Mouse (Mus musculus): ENCODE measurements around the gene Gm47996. TPM values are rescaled to one million over a fixed set of nuclear protein-coding genes. Genes with fewer than 3 reads are reported as not detected.
A peak's percentile ranks its signal among the peaks of the same experiment; 100 is the strongest.

Gm47996 gene
- total RNA-seq, 1 experiment from 2014 or later = not detected

DNA sequence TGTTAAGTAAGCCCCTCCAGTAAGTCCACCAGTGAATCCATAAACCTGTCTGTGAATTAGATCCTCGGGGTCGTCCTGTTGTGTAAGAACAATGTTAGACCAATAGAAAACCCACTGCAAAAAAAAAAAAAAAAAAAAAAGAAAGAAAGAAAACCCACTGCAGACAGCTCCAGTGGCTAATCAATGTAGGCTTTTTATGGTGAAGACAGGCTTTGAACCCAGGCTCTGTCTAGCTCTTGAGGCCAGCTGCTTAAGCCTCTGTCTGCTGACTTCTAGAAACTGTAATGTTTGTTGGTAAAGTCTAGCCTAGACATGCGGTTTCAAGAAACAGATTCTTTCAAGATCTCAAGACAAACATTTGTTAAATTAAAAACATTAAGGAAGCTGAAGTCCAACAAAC is 40.2 kb downstream of the Gm47996 start:
- DNase-seq = no peak

DNA sequence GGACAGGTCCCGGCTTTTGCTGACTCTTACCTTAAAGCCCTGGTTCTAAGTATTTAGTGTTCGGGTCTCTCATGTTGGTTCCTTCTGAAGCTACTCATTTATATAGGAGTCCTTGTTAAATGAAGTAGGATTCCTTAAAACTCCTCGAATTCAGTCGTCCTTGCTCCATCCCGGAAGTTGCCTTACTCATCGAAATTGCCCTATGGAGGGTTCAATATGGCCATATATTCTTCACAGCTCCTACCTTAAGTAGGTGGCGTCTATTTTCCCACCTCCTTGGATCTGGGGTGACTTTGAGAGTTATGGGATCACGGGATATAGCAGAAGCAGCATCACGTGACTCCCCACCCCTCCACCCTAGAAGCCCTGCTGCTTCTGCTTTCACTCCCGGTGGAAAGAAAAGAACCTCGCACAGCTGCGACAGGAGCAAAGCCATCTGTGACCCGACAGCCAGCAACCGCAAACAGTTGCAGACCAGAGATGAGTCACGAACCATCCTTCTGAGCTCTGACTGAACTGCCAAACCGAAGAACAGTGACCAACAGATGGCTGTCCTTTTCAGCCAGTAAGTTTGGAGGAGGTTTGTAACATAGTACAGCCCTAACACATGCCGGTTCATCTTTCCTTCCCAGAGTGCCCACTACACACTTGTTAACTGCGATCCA is 40.7 kb downstream of the Gm47996 start:
- peak; percentile 26 for DNase-seq

DNA sequence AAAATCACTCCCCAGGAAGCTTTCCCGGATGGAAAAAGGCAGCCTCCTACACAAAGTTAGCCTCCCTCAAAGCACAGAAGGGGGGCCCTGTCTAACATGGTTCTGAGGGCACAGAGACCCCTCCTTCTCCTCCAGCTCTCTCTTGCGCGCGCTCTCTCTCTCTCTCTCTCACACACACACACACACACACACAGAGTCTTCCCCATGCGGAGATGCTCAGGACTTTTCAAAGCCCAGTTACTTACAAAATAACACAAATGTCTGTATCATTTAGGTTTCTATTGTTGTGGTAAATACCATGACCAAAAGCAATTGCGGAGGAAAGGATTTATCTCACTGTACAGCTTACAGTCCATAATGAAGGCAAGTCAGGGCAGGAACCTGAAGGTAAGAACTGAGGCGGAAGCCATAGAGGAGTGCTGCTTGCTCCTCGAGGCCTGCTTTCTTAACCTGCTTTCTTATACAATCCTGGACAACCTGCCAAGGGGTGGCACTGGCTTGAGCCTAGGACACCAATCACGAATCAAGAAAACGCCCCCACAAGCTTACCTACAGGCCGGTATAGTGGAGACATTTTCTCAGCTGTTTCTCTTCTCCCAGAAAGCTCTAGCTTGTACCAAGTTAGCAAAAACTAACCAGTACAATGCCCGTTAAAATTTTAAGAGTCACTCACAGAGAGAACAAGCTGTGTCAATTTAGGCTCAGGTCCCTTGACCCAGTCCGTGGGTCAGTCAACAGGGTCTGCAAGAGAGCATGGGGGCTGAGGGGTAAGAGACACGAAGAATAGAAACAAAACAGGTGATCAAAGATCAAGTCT is 41.5 kb downstream of the Gm47996 start:
- DNase-seq = no peak

DNA sequence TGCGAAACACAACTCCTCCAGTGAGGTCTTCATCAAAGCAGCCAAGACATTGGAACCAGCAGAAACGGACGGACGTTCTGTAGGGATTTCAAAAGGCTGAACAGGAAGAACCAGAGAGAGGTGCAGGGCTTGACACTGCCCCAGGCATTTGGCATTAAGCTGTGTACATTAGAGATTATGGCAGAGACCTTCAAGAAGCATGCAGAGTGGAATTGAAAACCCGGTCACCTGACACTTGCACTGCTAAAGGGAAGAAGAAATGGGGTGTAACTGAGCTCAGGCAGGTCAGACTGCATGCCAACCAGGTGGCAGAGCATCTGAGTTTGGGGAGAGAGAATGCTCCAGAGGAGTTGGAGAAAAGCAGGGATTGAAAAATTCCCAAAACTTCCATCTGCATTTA is 45.5 kb downstream of the Gm47996 start:
- no peak for DNase-seq

DNA sequence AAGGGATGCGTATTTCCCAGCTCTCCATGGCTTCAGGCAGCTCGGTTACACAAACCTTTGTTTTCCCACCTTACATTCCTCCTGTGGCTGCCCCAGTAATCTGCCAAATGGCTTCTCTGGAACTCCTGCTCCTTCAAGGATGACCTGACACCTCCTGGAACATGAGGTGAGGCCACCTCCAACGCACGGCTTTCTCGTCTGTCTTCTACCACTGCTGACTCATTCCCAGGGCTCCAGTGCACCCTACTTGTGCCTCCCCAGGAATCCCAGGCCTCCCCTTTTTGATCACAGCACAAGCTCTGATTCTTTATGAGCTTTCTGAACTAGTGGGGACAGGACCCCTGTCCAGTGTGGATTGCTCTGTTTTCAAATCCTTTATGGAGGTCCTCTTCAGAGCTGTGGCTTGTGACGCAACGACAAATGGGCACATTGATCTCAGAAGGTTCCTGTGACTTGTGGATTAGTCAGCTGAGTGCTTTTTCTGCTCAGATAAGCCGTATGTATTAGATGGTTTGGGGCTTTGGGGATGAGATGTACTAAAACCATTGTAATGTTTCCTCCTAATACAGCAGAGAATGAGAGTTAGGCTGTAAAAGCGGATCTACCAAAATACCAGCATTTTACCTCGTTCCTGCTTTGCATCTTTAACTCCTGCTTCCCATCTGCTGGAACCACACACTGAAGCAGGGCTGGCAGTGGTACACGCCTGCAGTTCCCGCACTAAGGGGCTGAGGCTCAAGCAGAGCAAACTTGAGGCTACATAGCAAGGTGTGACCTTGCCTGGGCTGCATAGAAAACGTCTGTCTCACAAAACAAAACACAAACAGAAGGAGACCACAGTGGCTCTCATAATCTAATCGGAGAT is 48.4 kb downstream of the Gm47996 start:
- no peak for DNase-seq

DNA sequence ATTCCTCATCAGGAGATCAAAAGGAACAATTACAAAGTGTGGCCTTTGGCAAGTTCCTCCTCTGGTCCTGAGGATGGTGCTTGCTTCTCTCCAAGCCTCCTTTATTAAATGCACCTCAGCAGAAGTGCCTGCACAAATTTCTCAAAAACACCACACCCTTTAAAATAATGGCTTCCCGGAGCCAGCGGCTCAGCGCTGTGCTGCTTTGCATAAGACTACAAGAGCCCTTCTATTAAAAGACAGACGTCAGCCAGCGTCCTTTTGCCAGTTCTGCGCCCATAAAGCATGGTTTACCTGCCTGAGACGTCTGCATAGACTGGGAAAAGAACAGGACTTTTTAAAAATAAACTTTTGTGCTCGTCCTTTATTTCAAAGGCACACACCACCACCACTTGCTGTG is 49.1 kb downstream of the Gm47996 start:
- DNase-seq = no peak

Other genes with a start within 250 kb of the Gm47996 start
- 1.8 and 2.6 TPM in 2 replicates for gene Hmcn1, start 216.7 kb upstream of the Gm47996 start, total RNA-seq (2021)
- not detected in 2 replicates for gene Gm47985, start 27.6 kb upstream of the Gm47996 start, total RNA-seq (2021)
- not detected in 2 replicates for gene Gm8947, start 17.8 kb upstream of the Gm47996 start, total RNA-seq (2021)
- gene Gm47995, start 11.7 kb upstream of the Gm47996 start, total RNA-seq (2021) = not detected in 2 replicates
- not detected in 2 replicates for gene 3110040M04Rik, start 6.0 kb upstream of the Gm47996 start, total RNA-seq (2021)
- 169 and 213 TPM in 2 replicates for gene Ivns1abp, start 134.3 kb downstream of the Gm47996 start, total RNA-seq (2021)
- 22.4 and 29.5 TPM in 2 replicates for gene Swt1, start 218.3 kb downstream of the Gm47996 start, total RNA-seq (2021)
- gene Trmt1l, start 218.4 kb downstream of the Gm47996 start, total RNA-seq (2021) = 33.7 and 34.5 TPM in 2 replicates

All from adrenal gland, postnatal 25 days (tissue).